In the genomic region with DNA sequence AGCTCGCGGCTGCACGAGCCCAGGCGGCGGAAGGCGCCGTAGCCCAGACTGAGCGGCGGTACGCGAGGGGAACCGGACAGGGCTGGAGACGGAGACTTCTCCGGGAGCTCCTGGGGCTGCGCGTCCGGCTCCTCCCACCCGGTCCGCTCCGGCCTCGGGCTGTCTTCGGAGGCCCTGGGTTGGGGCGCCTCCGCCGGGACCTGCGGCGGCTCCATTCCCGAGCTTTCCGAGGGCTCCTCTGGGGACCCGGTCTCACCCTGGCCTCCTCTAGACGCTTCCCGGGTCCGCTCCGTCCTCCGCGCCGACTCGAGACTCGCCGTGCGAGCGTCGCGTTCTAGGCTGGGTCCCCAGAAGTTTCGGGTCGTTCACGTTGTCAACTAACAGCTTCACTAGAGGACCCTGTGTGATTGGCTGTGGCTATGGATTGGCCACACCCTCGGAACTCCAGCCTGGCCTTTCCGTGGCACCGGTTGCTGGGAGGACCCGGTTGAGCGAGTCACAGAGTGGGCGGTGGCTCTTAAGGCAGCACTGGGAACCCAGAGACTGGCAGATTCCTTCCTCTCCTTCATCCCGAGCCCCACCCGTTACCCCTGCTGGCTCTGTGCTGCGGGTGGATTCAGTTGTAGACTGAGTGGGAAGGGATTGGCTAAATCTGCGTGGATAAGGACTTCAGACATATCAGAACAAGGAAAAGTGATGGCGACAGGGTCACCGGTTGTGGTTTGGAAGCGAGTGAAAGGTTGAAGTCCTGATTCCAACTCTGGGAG, we compare ENCODE assay signal across 8 mouse cellular contexts. TPM values are rescaled to one million over a fixed set of nuclear protein-coding genes. Genes with fewer than 3 reads are reported as not detected.
DNase-seq lines count a peak whose midpoint lies in the region; ATAC-seq and TF ChIP-seq lines count a peak whose summit lies in the region.

A gene (minus strand): TSS at position 391 of the 767 bp plus-strand sequence.

- 2% methylated on average over 60 of the region's 60 CpGs for WGBS in forebrain, embryonic 10.5 days

- H3K4me3 ChIP-seq in ES-Bruce4 (ENCODE audit: low read depth, low read length): peak within 1 kb of the TSS; percentile 72
- peak within 1 kb of the TSS; percentile 68 for H3K4me3 ChIP-seq in forebrain, embryonic 10.5 days

- peaks cover 13% of the 10 kb centered on the region for H3K27me3 ChIP-seq in ES-Bruce4 (ENCODE audit: control insufficient read depth, insufficient read depth, low read length, poor library complexity, severe bottlenecking)
- peaks cover 99% of the 10 kb centered on the region for H3K27me3 ChIP-seq in forebrain, embryonic 10.5 days (ENCODE audit: poor library complexity, severe bottlenecking)

- peak within 1 kb of the TSS; percentile 67 for H3K9ac ChIP-seq in ES-Bruce4 (ENCODE audit: low read depth, poor library complexity, severe bottlenecking)

- intact Hi-C loops in heart, postnatal 10 days (cut with DNase I): no loop called here

- H3K4me1 ChIP-seq in ES-Bruce4 (ENCODE audit: control insufficient read depth, insufficient read depth, low read length): no peaks in the 10 kb centered on the region
- H3K4me1 ChIP-seq in forebrain, embryonic 10.5 days: peaks cover 20% of the 10 kb centered on the region

- no peak within 1 kb of the TSS for H3K27ac ChIP-seq in ES-Bruce4 (ENCODE audit: insufficient read depth, low read length)
- no peak within 1 kb of the TSS for H3K27ac ChIP-seq in forebrain, embryonic 10.5 days

- TF ChIP-seq POLR2A in ES-Bruce4 (IDR thresholded peaks at IDR 0.05; ENCODE audit: insufficient read depth, low read length): no peak

- no peaks in the 10 kb centered on the region for H3K36me3 ChIP-seq in ES-Bruce4 (ENCODE audit: control insufficient read depth, insufficient read depth, low read length, poor library complexity, severe bottlenecking)
- H3K36me3 ChIP-seq in forebrain, embryonic 10.5 days (replicated peaks): no peaks in the 10 kb centered on the region

- no peaks in the 10 kb centered on the region for H3K9me3 ChIP-seq in ES-Bruce4 (replicated peaks; ENCODE audit: control insufficient read depth, insufficient read depth, low read length, poor library complexity, severe bottlenecking)
- no peaks in the 10 kb centered on the region for H3K9me3 ChIP-seq in forebrain, embryonic 10.5 days

- TF ChIP-seq CTCF in ES-Bruce4 (IDR thresholded peaks at IDR 0.05; ENCODE audit: low read depth, low read length): no peak

- DNase-seq in adrenal gland, adult 8-10 months: peak; percentile 78
- peak; percentile 67 for DNase-seq in forebrain, embryonic 10.5 days (ENCODE audit: extremely low spot score, low spot score)
- DNase-seq in heart, postnatal 10 days: peak; percentile 74 to 81
- DNase-seq in kidney, postnatal 36 days: peak; percentile 77
- peak; percentile 21 for DNase-seq in right cerebral cortex, postnatal 4 days
- no peak for DNase-seq in frontal cortex, adult 2 months (ENCODE audit: extremely low spot score in 1 of 2, low spot score in 1 of 2)

- no peak for TF ChIP-seq EP300 in ES-Bruce4 (IDR thresholded peaks at IDR 0.05; ENCODE audit: insufficient read depth, low read depth, low read length)

- peak; percentile 33; the same call in 1 of the 2 replicates for ATAC-seq in megakaryocyte, adult 5-6 weeks (ENCODE audit: poor library complexity, severe bottlenecking)

RNA-seq across cellular contexts. Expression of the gene that starts here (rescaled TPM):
- polyA plus RNA-seq in ES-Bruce4 (2011; ENCODE audit: insufficient read depth, insufficient read length, low read depth, missing spikeins): 1.4 and 2.4 TPM in 2 replicates
- total RNA-seq in adrenal gland, adult 8-10 months (2022): 1 to 10 TPM; 3.7 to 9.4 (median 5.6) TPM
- 0.06 TPM in 2 replicates for polyA plus RNA-seq in forebrain, embryonic 10.5 days (2016; fragmentation: Nextera tagmentation; extraction: Ambion mirVana)
- under 1 TPM; 0.62 to 0.74 TPM for total RNA-seq in heart, postnatal 10 days (2021)
- total RNA-seq in megakaryocyte, adult 5-6 weeks (2015): 0.11 TPM in 1 of 2 replicates, not detected in the other
- total RNA-seq in megakaryocyte, adult 5-6 weeks (2017): not detected in 2 replicates
- 0.27 and 0.44 TPM in 2 replicates for polyA plus RNA-seq in frontal cortex, adult 2 months (2012; rRNA removed)

Comparison
In these comparisons a context has a peak if more than half of its experiments do, and no peak if none do; other contexts are left out.
1. Peak in DNase-seq and H3K4me3 ChIP-seq in forebrain, embryonic 10.5 days; RNA of the gene not detected or under 1 TPM.
2. Peak in DNase-seq in heart, postnatal 10 days; RNA of the gene not detected or under 1 TPM.
3. Peak in ATAC-seq in megakaryocyte, adult 5-6 weeks; RNA of the gene not detected or under 1 TPM.
4. DNase-seq: peak in adrenal gland, adult 8-10 months (single experiment), kidney, postnatal 36 days (2 of 2) and right cerebral cortex, postnatal 4 days (single experiment); none in frontal cortex, adult 2 months (0 of 2).